Mouse (Mus musculus) testis, adult 2 months (tissue): ENCODE data around the gene Tulp2. TPM values are rescaled to one million over a fixed set of nuclear protein-coding genes. Genes with fewer than 3 reads are reported as not detected.
A peak's percentile ranks its signal among the peaks of the same experiment; 100 is the strongest.
"Not testable (repeated sequence)": the region's sequence is repeated elsewhere in the genome, so short reads cannot be mapped to it uniquely, and the experiment has no call there.

Source experiments
- H3K27ac ChIP-seq: fragments of 200-500 bp; 2 replicates; pipeline ENCODE4 v1.5.1; 2012; ENCODE audit warnings: low read depth, low read length; ENCODE audit not compliant: control insufficient read depth, insufficient read depth
- H3K27me3 ChIP-seq: fragments of 200-500 bp; 2 replicates; pipeline ENCODE4 v1.6.1; 2012; ENCODE audit warnings: mild to moderate bottlenecking, low read length, moderate library complexity; ENCODE audit not compliant: control insufficient read depth, insufficient read depth
- H3K36me3 ChIP-seq: fragments of 200-500 bp; 2 replicates; pipeline ENCODE4 v1.6.1; 2012; ENCODE audit warnings: mild to moderate bottlenecking, low read length; ENCODE audit not compliant: control insufficient read depth, insufficient read depth
- H3K4me1 ChIP-seq: fragments of 200-500 bp; 2 replicates; pipeline ENCODE4 v1.6.1; 2012; ENCODE audit warnings: low read length; ENCODE audit not compliant: control insufficient read depth, insufficient read depth
- H3K4me3 ChIP-seq: fragments of 200-500 bp; 2 replicates; pipeline ENCODE4 v1.5.1; 2012; ENCODE audit warnings: low read depth, mild to moderate bottlenecking, low read length, moderate library complexity, mixed read lengths; ENCODE audit not compliant: control insufficient read depth
- CTCF ChIP-seq: fragments of 200-500 bp; IDR thresholded peaks from 2 replicates; pipeline ENCODE4 v1.5.1; 2012; ENCODE audit warnings: low read depth, mild to moderate bottlenecking, inconsistent platforms, low read length, moderate library complexity; ENCODE audit not compliant: control insufficient read depth, insufficient read depth, insufficient replicate concordance
- POLR2A ChIP-seq: fragments of 200-500 bp; IDR thresholded peaks from 2 replicates; pipeline ENCODE4 v1.6.1; 2012; ENCODE audit warnings: low read depth, mild to moderate bottlenecking, inconsistent platforms, low read length, moderate library complexity; ENCODE audit not compliant: control insufficient read depth
- polyA plus RNA-seq: library from polyadenylated mRNA; depleted of rRNA; stranded (reverse); fragments of >200 nt; gene quantifications from 2 replicates; pipeline ENCODE4 v1.2.3, GENCODE M21; 2012

Tulp2 gene
- polyA plus RNA-seq, 1 experiment = 879 TPM

DNA sequence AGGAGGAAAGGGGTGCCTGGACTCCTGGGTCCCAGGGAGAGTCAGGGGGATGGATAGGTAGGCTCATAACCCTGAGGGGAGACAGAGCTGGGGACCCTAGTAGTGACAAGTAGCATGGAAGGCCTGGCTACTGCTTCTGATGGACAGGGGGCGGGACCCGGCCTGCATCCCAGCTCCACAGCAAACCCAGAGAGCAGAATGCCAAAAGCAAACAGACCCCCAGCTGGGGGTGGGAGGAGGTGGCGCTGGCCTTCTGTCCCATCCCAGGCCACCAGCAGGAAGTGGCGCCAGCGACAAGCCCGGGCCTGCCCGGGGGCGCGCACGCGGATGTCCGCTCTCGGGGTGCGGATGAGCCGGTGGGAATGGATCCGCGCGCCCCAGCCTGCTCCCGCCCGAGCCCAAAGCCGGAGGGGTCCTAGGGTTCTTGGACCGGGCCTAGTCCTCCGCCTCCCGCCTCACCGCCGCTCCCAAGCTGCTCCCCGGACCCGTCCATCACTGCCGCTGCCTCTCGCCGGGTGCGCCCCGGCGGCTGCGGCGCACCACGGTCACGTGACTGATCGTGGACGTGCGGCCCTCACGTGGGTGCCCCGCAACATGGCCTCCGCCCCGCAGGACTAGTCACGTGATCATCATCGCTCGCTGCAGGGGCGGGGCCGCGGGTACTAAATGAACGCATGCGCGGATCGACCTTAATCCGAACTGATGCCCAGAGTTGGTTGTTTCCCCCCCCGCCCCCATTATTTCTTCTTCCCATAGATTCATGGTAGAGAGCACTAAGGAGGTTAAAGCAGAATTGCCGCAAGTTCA is 15.2 kb upstream of the Tulp2 start, which contains the start of gene Bax:
Gene Bax (minus strand): TSS at position 616 of the 807 bp plus-strand sequence.
- no peaks in the 10 kb centered on the region for H3K27me3 ChIP-seq
- TF ChIP-seq CTCF = no peak
- TF ChIP-seq POLR2A = peak; percentile 70
- peak within 1 kb of the TSS; percentile 92 for H3K4me3 ChIP-seq
- peaks cover 16% of the 10 kb centered on the region for H3K4me1 ChIP-seq
- 0 out of 2 replicates have a peak within 1 kb of the TSS, but pooled peaks have one; percentile 19 for H3K27ac ChIP-seq
- H3K36me3 ChIP-seq = no peaks in the 10 kb centered on the region

DNA sequence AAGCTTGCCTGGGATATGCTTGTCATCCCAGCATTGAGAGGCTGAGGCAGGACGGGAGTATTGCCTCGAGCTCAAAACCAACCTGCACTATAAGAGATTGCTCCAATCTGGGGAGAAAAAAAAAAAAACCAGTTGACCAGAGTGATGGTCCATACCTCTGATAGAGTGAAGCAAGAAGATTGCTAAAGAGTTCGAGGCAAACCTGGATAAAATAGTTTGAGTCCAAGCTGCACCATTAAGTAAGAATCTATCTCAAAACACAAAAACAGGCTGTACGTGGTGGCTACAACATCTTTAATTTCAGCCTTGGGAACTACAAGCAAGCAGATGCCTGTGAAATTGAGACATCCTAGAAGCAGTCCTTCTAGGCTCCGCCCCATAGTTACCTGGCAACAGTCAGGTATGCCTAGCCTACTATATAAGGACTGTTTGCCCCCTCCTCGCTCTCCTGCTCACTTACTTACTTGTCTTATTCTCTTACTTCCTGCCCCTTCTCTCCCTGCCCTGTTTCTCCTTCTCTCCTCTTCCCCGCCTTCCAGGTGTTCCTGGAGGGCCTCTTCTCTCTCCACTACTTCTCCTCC is 14.5 kb upstream of the Tulp2 start:
- H3K4me1 ChIP-seq = peaks cover 18% of the 10 kb centered on the region
- TF ChIP-seq CTCF = no peak
- 0 out of 2 replicates have a peak overlapping the region, but pooled peaks have one; percentile 19 for H3K27ac ChIP-seq
- H3K4me3 ChIP-seq = peak overlapping the region; percentile 92
- H3K36me3 ChIP-seq = no peaks in the 10 kb centered on the region
- no peaks in the 10 kb centered on the region for H3K27me3 ChIP-seq

DNA sequence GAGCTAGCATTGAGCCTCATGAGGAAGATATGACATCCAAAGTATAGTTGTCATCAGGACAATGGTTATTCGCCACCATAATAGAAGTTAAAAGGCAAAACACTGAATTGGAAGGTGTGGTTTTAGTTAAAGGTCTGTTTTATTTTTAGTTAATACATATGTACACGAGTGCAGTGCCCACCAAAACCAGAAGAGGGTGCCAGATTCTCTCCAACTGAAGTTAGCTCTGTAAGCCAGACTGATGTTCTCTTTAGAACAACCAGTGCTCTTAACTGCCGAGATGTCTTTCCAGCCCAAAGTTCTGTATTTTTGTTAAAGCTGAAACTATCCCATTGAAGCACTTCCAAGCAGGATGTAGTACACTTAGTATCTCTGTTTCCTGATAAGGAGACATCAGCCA is 10.8 kb upstream of the Tulp2 start:
- no peak overlapping the region for H3K4me3 ChIP-seq
- no peaks in the 10 kb centered on the region for H3K36me3 ChIP-seq
- peaks cover 23% of the 10 kb centered on the region for H3K4me1 ChIP-seq
- H3K27me3 ChIP-seq = no peaks in the 10 kb centered on the region
- TF ChIP-seq POLR2A (no peak), CTCF (no peak)
- peak overlapping the region; percentile 32; the same call in 1 of the 2 replicates for H3K27ac ChIP-seq

DNA sequence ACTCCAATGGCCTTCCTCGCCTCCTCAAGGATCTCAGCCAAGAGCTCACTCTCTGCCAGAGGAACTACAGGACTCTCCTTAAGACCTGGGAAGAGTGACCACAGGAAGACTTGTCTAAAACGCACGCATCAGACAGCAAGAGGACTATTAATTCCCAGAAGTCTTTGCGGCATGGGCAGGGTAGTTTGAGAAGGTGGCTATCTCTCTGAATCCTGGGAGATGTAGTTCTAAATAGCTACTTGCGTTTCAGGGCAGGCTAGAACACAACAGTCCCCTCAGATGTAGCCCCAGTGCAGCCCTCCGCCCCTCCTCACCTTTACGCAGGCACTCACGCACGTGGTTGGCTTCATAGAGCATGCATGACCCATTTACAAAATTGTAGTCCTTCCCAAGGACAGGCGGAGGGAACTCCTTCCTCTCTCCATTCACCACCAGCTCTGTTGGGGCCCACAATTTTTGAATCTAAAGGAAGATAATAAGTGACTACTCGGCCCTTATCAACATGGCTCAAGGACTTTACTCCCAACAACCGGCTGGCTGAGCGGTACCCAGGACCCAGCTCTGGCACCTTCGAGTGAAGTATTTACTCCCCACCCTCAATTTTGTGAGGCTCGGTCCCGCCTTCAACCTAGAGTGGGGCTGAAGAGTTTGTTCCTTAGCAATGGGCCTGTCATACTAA is 6.2 kb upstream of the Tulp2 start:
- TF ChIP-seq POLR2A = no peak
- no peak for TF ChIP-seq CTCF
- Histone ChIP-seq H3K27me3 (no peaks in the 10 kb centered on the region), H3K4me1 (peaks cover 8% of the 10 kb centered on the region), H3K4me3 (no peak overlapping the region), H3K27ac (peak overlapping the region; percentile 55), H3K36me3 (no peaks in the 10 kb centered on the region)

DNA sequence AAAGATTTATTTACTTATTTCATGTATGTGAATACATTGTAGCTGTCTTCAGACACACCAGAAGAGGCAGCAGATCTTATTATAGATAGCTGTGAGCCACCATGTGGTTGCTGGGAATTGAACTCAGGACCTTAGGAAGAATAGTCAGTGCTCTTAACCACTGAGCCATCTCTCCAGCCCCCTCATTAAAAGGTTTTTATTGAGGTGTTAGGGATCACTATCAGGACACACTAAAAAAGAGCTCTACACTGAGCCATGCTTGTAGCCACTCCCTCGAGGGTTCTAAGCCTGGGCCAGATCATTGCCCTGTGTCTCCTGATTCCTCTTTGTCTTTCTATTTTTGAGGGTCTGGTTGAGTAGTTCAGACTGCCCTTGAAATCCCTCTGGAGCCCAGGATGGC is 5.2 kb upstream of the Tulp2 start:
- H3K27ac ChIP-seq = no peak overlapping the region; the same call in 1 of the 2 replicates
- H3K27me3 ChIP-seq = no peaks in the 10 kb centered on the region
- H3K36me3 ChIP-seq = no peaks in the 10 kb centered on the region
- no peak overlapping the region for H3K4me3 ChIP-seq
- H3K4me1 ChIP-seq = peaks cover 11% of the 10 kb centered on the region
- no peak for TF ChIP-seq CTCF
- no peak for TF ChIP-seq POLR2A

DNA sequence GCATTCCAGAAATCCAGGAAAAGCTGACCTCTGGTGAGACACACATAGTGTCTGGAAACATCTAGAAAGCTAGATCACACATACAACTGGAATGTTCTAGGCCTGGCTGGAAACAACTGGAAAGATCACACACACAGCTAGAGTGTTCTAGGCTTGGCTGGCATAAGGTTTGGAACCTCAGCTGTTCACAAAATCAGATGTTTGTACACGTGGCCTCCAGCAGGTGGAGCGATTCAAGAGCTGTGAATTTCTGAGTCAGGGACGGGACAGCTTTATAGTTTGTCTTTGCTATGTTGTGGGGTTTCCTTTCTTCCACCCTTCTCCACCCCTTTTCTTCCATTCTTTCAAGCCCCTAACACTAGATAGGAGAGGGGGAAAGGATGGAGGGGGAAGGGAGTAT is 4.7 kb upstream of the Tulp2 start:
- Histone ChIP-seq H3K27me3 (no peaks in the 10 kb centered on the region), H3K27ac (no peak overlapping the region; the same call in 1 of the 2 replicates), H3K4me3 (no peak overlapping the region), H3K4me1 (peaks cover 13% of the 10 kb centered on the region), H3K36me3 (no peaks in the 10 kb centered on the region)
- TF ChIP-seq POLR2A = no peak
- TF ChIP-seq CTCF = no peak

DNA sequence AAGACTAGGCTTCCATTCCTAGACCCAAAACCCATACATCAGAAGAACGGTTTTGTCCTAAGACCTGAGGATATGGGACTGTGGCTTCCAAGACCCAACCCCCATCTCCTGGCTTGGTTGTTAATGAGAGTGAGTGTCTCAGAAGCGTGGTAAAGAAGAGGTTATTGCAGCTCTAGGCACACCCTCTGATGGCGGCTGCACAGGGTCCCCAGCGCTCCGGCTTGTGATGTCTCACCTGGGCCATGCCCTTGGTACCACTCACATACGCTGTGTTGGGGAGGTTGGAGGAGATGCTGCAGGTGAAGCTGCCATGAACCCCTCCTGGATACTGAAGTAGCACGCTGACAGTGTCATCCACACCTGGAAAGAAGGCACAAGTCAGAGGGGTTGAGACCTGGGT is 2.9 kb upstream of the Tulp2 start:
- no peak for TF ChIP-seq POLR2A
- no peak for TF ChIP-seq CTCF
- Histone ChIP-seq H3K4me1 (peaks cover 13% of the 10 kb centered on the region), H3K36me3 (no peaks in the 10 kb centered on the region), H3K4me3 (no peak overlapping the region), H3K27ac (no peak overlapping the region), H3K27me3 (no peaks in the 10 kb centered on the region)

DNA sequence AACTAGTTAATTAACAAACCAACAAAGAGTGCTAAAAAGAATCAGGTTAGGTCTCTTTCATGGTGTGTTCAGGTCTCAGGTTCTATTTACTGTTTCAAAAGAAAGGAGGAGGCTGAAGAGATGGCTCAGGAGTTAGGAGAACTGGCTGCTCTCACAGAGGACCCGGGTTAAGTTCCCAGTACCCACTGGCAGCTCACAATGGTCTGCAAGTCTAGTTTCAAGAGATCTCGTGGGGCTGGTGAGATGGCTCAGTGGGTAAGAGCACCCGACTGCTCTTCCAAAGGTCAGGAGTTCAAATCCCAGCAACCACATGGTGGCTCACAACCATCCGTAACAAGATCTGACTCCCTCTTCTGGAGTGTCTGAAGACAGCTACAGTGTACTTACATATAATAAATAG is 1.4 kb upstream of the Tulp2 start:
- not testable (repeated sequence) for H3K4me3 ChIP-seq, H3K36me3 ChIP-seq, H3K4me1 ChIP-seq, H3K27ac ChIP-seq, H3K27me3 ChIP-seq
